Mouse (Mus musculus): Measurements from ENCODE around the gene Phlda2. TPM values are rescaled to one million over a fixed set of nuclear protein-coding genes. Genes with fewer than 3 reads are reported as not detected.

The Phlda2 gene
- total and polyA plus RNA-seq, 3 experiments = not detected

- TF ChIP-seq BHLHE40 (IDR thresholded peaks at IDR 0.05; ENCODE audit: low read depth, low read length) (no peak), CTCF (conservative IDR thresholded peaks at IDR 0.05 in 1 of 2, IDR thresholded peaks at IDR 0.05 in 1 of 2; ENCODE audit: low read depth in 2 of 2, low read length in 2 of 2) (no peak), MAX (IDR thresholded peaks at IDR 0.05; ENCODE audit: low read length) (no peak), ZC3H11A (IDR thresholded peaks at IDR 0.05; ENCODE audit: low read depth, low read length) (no peak), POLR2A (IDR thresholded peaks at IDR 0.05; ENCODE audit: low read depth, low read length) (no peak), NRF1 (IDR thresholded peaks at IDR 0.05; ENCODE audit: low read depth, low read length) (no peak)
- Histone ChIP-seq H3K4me1 (ENCODE audit: control insufficient read depth in 1 of 2, insufficient read depth in 2 of 2) (no peaks in the 10 kb centered on the region), H3K27me3 (replicated peaks) (peaks cover 17% of the 10 kb centered on the region), H3K4me2 (ENCODE audit: insufficient read depth, low read depth, poor library complexity, severe bottlenecking) (no peak overlapping the region), H3K9me3 (replicated peaks; ENCODE audit: low read length) (peaks cover 34% of the 10 kb centered on the region), H3K79me2 (replicated peaks; ENCODE audit: control insufficient read depth, extremely low read depth, insufficient read depth, poor library complexity, severe bottlenecking) (no peaks in the 10 kb centered on the region), H3K27ac (ENCODE audit: insufficient read depth, low read depth) (no peak overlapping the region), H3K4me3 (replicated peaks in 1 of 3; ENCODE audit: low read depth in 2 of 3, low read length in 2 of 3, poor library complexity in 1 of 3) (no peak overlapping the region), H3K9ac (ENCODE audit: insufficient read depth, low read depth) (no peak overlapping the region), H3K36me3 (replicated peaks in 1 of 2; ENCODE audit: control insufficient read depth in 1 of 2, insufficient read depth in 1 of 2, low read length in 1 of 2) (no peaks in the 10 kb centered on the region)
- dilution Hi-C loops (cut with MboI; ENCODE audit: extremely low pct_ligation_motif_present, extremely low pct_unique_long_range_greater_than_20kb, low sequenced_read_pairs) (no loop called here), in situ Hi-C loops (cut with MboI; ENCODE audit: low pct_ligation_motif_present, low pct_unique_long_range_greater_than_20kb, low sequenced_read_pairs) (no loop called here)
- DNase-seq (ENCODE audit: extremely low read depth) = no peak
Measured at GRCm38 (mm10) chr7:143462516-143462915, 40.4 kb downstream of the Phlda2 start.

DNA sequence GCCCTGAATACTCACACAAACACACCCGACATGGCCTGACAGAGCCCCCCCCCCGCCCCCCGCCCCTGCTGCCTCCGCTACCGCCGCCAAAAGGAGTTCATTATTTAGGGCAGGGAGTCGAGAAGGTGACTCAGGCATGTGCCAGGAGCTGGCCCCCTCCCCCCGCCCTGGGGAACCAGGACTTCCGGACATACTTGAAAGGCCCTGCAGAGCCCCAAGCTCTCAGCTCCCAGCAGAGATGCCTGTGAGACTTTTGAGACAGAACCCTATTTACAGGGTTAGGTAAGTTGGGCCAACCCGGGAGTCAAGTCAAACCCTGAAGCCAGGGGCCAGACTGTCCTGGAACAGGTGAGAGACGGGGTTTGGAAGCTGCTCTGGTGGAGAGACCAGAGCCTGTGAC, 41.0 kb downstream of the Phlda2 start:
- dilution Hi-C loops (cut with MboI; ENCODE audit: extremely low pct_ligation_motif_present, extremely low pct_unique_long_range_greater_than_20kb, low sequenced_read_pairs) = no loop called here
- Histone ChIP-seq H3K9ac (ENCODE audit: insufficient read depth, low read depth) (no peak overlapping the region), H3K79me2 (replicated peaks; ENCODE audit: control insufficient read depth, extremely low read depth, insufficient read depth, poor library complexity, severe bottlenecking) (no peaks in the 10 kb centered on the region), H3K4me1 (ENCODE audit: control insufficient read depth in 1 of 2, insufficient read depth in 2 of 2) (no peaks in the 10 kb centered on the region), H3K4me3 (replicated peaks in 1 of 3; ENCODE audit: low read depth in 2 of 3, low read length in 2 of 3, poor library complexity in 1 of 3) (no peak overlapping the region), H3K27ac (ENCODE audit: insufficient read depth, low read depth) (no peak overlapping the region), H3K9me3 (replicated peaks; ENCODE audit: low read length) (peaks cover 34% of the 10 kb centered on the region), H3K4me2 (ENCODE audit: insufficient read depth, low read depth, poor library complexity, severe bottlenecking) (no peak overlapping the region), H3K36me3 (replicated peaks in 1 of 2; ENCODE audit: control insufficient read depth in 1 of 2, insufficient read depth in 1 of 2, low read length in 1 of 2) (no peaks in the 10 kb centered on the region), H3K27me3 (replicated peaks) (peaks cover 12% of the 10 kb centered on the region)
- no peak for TF ChIP-seq MAFK (IDR thresholded peaks at IDR 0.05; ENCODE audit: insufficient replicate concordance, low read length)
- no peak for TF ChIP-seq CHD2 (IDR thresholded peaks at IDR 0.05; ENCODE audit: low read length)
- no peak for TF ChIP-seq ZNF384 (IDR thresholded peaks at IDR 0.05; ENCODE audit: low read depth, low read length)
- no peak for TF ChIP-seq CHD1 (IDR thresholded peaks at IDR 0.05; ENCODE audit: low read depth, low read length)
- TF ChIP-seq GABPA (IDR thresholded peaks at IDR 0.05; ENCODE audit: insufficient replicate concordance, low read depth, low read length) = no peak
- in situ Hi-C loops (cut with MboI; ENCODE audit: low pct_ligation_motif_present, low pct_unique_long_range_greater_than_20kb, low sequenced_read_pairs) = no loop called here
- no peak for DNase-seq (ENCODE audit: extremely low read depth)

DNA sequence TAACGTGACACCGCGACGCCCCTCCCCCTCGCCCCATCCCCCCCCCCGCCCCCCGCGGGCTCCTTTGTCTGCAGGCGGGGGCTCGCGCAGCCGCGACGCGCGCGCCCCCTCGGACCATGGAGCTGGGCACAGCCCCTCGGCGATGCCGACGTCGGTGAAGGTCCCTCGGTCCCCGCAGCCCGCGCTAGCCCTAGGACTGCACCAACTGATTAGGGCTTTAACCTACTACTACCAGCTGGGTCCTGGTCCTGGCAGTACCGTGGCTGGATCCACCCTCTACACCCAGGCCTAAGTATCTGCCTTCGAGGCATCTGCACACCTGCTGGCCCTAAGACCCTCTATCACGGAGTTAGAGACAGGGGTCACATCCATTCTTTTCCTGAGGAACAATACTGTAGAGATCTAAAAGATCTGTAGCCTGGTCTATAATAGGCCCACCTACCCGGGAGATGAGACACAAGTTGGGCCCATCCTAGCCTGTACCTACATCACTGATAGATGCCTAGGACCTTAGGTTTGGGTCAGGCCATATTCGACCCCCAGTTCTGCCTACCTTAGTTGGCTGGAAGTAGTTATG, 41.6 kb downstream of the Phlda2 start:
- Histone ChIP-seq H3K27me3 (replicated peaks) (peaks cover 10% of the 10 kb centered on the region), H3K9ac (ENCODE audit: insufficient read depth, low read depth) (no peak overlapping the region), H3K4me1 (ENCODE audit: control insufficient read depth in 1 of 2, insufficient read depth in 2 of 2) (no peaks in the 10 kb centered on the region), H3K36me3 (replicated peaks in 1 of 2; ENCODE audit: control insufficient read depth in 1 of 2, insufficient read depth in 1 of 2, low read length in 1 of 2) (no peaks in the 10 kb centered on the region), H3K9me3 (replicated peaks; ENCODE audit: low read length) (peaks cover 34% of the 10 kb centered on the region), H3K4me3 (replicated peaks in 1 of 3; ENCODE audit: low read depth in 2 of 3, low read length in 2 of 3, poor library complexity in 1 of 3) (no peak overlapping the region), H3K27ac (ENCODE audit: insufficient read depth, low read depth) (no peak overlapping the region), H3K4me2 (ENCODE audit: insufficient read depth, low read depth, poor library complexity, severe bottlenecking) (no peak overlapping the region), H3K79me2 (replicated peaks; ENCODE audit: control insufficient read depth, extremely low read depth, insufficient read depth, poor library complexity, severe bottlenecking) (no peaks in the 10 kb centered on the region)
- DNase-seq (ENCODE audit: extremely low read depth) = no peak
- TF ChIP-seq MYC (IDR thresholded peaks at IDR 0.05; ENCODE audit: low read depth, low read length) (no peak), BHLHE40 (IDR thresholded peaks at IDR 0.05; ENCODE audit: low read depth, low read length) (no peak), PAX5 (IDR thresholded peaks at IDR 0.05; ENCODE audit: low read length) (no peak), TBP (conservative IDR thresholded peaks at IDR 0.05; ENCODE audit: low read depth, low read length) (no peak), TCF12 (IDR thresholded peaks at IDR 0.05; ENCODE audit: low read depth, low read length) (no peak), MEF2A (IDR thresholded peaks at IDR 0.05; ENCODE audit: borderline replicate concordance, low read depth, low read length) (no peak), CTCF (conservative IDR thresholded peaks at IDR 0.05 in 1 of 2, IDR thresholded peaks at IDR 0.05 in 1 of 2; ENCODE audit: low read depth in 2 of 2, low read length in 2 of 2) (no peak), ZNF384 (IDR thresholded peaks at IDR 0.05; ENCODE audit: low read depth, low read length) (no peak), RCOR1 (conservative IDR thresholded peaks at IDR 0.05; ENCODE audit: low read depth, low read length) (no peak), JUN (IDR thresholded peaks at IDR 0.05; ENCODE audit: insufficient read depth, low read depth, low read length) (no peak), IRF4 (IDR thresholded peaks at IDR 0.05; ENCODE audit: low read depth, low read length) (no peak), ZMIZ1 (IDR thresholded peaks at IDR 0.05; ENCODE audit: low read depth, low read length) (no peak), ETS1 (conservative IDR thresholded peaks at IDR 0.05; ENCODE audit: low read depth, low read length) (no peak), UBTF (IDR thresholded peaks at IDR 0.05; ENCODE audit: low read depth, low read length) (no peak), ZKSCAN1 (IDR thresholded peaks at IDR 0.05; ENCODE audit: borderline replicate concordance, low read depth, low read length) (no peak), SIN3A (IDR thresholded peaks at IDR 0.05; ENCODE audit: low read length) (no peak), MAFK (IDR thresholded peaks at IDR 0.05; ENCODE audit: insufficient replicate concordance, low read length) (no peak), NELFE (IDR thresholded peaks at IDR 0.05; ENCODE audit: low read depth, low read length) (no peak)
- dilution Hi-C loops (cut with MboI; ENCODE audit: extremely low pct_ligation_motif_present, extremely low pct_unique_long_range_greater_than_20kb, low sequenced_read_pairs) = no loop called here
- in situ Hi-C loops (cut with MboI; ENCODE audit: low pct_ligation_motif_present, low pct_unique_long_range_greater_than_20kb, low sequenced_read_pairs) = no loop called here

Data from CH12.LX (cell line).